Mouse (Mus musculus) ovary, adult 18-20 months (tissue): Measurements from ENCODE around the gene Crygs.
"Not testable (repeated sequence)": the region's sequence is repeated elsewhere in the genome, so short reads cannot be mapped to it uniquely, and the experiment has no call there.

ENCODE experiments used
- DNase-seq: peaks from one replicate; pipeline ENCODE4 v3.0.0; 2022; ENCODE audit warnings: low spot score, mixed read lengths

The Crygs gene

GRCm38 (mm10) chr16:22782686-22783085 lies 28.7 kb downstream of the Crygs start:
- DNase-seq, result no peak

- DNase-seq, result no peak
Observed at GRCm38 (mm10) chr16:22779228-22779835, 32.0 kb downstream of the Crygs start.

- DNase-seq, result not testable (repeated sequence)
Observed at GRCm38 (mm10) chr16:22778296-22778695, 33.1 kb downstream of the Crygs start.

GRCm38 (mm10) chr16:22775471-22775985 lies 35.8 kb downstream of the Crygs start:
- no peak for DNase-seq

- DNase-seq, result no peak
Observed at GRCm38 (mm10) chr16:22768661-22769060, 42.7 kb downstream of the Crygs start.

DNA sequence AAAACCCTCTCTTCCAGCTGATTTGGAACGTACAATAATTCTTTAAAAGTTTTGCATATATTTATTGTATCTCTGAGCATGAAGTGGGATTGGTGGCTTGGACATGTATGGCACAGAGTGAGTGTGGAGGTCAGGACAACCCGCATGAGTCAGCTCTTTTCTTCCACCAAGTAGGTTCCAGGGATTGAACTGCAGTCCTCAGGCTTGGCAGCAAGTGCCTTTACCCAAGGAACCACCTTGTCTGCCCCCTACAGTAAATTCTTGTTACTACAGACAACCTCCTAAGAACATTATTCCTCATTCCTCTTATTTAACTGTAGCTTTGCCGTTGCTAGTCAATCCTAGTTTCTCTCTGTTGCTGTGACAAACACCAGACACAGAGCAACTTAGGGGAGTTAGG lies 44.0 kb downstream of the Crygs start:
- DNase-seq, result no peak

GRCm38 (mm10) chr16:22766738-22767211 lies 44.6 kb downstream of the Crygs start:
- DNase-seq, result no peak

DNA sequence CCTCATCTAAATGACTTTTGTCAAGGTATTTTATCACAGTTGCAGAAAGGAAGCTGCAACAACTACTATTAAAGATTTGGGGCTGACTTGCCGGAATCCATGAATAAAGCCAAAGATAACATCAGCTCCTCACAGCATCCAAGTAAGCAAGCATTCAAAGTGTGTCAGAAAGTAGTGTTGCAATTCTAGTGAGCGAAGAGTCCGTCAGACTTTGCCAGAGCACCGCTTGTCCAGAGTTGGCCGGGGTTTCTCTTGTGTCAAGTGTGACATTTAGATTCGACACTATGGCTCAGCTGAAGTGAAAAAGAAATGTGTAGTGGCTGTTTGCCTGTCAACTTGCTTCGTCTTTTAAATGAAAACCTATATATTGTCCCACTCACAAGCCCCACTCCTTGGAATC lies 45.8 kb downstream of the Crygs start:
- no peak for DNase-seq
